Mouse (Mus musculus) right cerebral cortex, adult 2 months (tissue): ENCODE results near the gene Mest.

Experiments used
- DNase-seq, 2 experiments: peaks; one replicate each; pipeline ENCODE4 v3.0.0; 2021 to 2022; ENCODE audit warnings: low spot score in 2 of 2

Mest gene

GRCm38 (mm10) chr6:30703977-30704602, 19.3 kb upstream of the Mest start:
- no peak for DNase-seq

DNA sequence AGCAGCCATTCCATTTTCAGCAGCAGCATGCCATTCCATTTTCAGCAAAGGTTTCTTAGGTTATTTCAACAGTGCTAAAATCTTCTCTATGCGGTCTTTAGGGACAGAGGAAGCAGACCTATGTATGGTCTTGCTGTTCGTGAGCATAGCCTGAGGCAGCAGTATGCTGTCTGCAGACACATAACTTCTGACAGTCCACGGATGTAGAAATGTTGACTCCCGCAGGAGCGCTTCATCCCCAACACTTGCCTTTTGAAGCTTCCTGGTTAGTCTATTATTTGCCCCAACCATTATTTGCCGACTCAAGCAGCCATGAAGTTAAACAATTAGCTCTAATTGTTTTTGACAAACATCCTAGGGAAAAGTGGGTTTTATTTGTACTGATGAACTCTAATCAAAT, 14.2 kb upstream of the Mest start:
- DNase-seq: no peak

- no peak for DNase-seq
These were observed 12.7 kb upstream of the Mest start for GRCm38 (mm10) chr6:30710371-30711364.

DNA sequence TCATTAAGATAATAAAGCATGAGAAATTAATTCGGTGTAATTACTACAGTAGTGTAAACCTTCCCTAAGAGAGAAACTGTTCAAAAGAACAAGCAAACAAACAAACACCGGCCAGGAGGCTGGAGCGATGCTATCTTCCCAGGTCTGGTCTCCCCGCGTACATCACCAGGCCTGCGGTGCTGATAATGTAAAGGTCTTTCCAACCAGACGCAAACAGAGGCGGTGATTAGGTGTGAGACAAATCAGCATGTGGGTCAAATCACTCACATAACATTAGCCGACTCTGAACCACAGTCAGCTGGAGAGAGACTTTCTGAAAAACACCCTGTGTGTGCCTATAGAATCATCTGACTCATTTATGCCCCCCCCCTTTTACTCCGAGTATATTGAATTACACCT, 12.0 kb upstream of the Mest start:
- DNase-seq: no peak

GRCm38 (mm10) chr6:30712484-30712883, 10.9 kb upstream of the Mest start:
- DNase-seq: no peak

GRCm38 (mm10) chr6:30713455-30713854, 9.9 kb upstream of the Mest start:
- DNase-seq: no peak

GRCm38 (mm10) chr6:30713896-30714295, 9.5 kb upstream of the Mest start:
- no peak for DNase-seq

DNA sequence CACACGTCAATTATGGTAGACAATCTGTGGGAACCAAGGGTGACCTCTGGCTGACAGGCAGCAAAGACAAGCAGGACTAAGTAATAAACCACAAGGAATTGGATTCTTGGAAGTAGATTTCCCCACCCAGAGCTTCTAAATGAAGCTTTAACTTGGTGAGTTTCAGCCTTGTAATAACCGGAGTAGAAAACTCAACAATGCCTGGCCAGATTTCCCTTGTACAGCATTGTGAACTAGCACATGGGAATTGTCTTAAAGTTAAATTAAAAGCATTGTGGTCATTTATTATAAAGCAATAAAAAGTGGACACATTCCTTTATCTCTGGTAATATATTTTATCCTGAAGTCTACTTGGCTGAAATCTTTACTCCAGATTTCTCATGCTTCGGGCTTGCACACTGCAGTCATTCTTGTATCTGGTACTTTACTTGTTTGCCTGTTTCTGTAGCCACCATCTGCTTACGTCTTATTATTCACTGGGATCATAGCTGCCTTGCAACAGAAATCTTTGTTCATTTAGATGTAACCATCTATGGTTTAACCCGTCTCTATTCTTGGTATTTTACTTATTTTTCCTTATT, 8.4 kb upstream of the Mest start:
- no peak for DNase-seq

DNA sequence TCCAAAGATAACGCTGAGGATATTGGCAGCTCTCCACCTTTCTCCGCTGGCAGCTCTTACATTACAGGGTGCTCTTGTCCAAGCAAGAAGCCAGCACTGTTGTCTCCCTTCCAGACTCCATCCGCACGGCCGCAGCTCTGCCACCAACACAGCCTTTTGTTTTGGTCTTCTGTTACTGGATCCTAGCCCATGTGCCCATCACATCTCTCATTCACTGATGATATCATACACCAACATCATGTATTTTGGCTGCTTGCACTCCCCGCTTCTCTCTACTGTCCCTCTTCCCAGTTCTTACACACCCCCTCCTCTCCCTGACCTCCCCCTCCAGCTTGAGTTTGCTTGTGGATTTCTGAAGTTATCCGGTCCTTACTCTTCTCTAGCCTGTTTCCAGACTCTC, 6.6 kb upstream of the Mest start:
- DNase-seq: no peak

DNA sequence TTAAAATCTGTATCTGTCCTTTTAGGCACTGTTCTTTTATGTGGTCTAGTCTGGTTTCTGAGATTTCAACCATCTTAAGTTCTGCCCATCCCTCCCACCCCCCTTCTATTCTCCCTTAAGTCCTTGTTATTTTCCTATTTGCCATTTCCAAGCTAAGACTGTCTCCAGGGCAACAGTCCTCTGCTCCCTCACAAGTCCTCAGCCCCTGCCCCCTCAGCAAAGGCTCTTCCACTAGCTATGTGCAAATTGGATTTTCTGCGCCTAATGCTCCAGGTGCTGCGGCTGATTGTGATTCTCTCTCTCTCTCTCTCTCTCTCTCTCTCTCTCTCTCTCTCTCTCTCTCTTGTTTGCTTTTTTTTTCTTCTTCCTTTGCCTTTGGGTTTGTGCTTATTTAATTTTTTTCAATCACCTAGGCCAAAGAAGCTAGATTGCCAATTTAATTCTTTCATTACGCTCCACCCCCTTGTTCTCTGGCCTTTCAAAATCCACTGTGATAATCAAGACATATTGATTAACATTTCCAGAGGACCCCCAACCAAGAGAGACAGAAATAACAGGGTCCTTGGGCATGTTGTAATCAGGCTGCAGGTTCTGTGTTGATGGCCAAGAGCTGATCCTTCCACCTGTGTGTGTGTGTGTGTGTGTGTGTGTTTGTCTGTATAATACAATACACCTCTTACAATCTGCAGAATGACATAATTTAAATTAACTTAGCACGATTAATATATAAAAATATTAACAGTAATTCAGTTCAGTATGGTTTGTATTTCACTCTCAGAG, 772 bp upstream of the Mest start:
- DNase-seq: no peak

- DNase-seq: no peak
These were observed 7.1 kb downstream of the Mest start for GRCm38 (mm10) chr6:30730301-30730971.

- no peak for DNase-seq
These were observed 9.3 kb downstream of the Mest start for GRCm38 (mm10) chr6:30732571-30733130.

GRCm38 (mm10) chr6:30734465-30734864, 11.1 kb downstream of the Mest start:
- no peak for DNase-seq

- no peak for DNase-seq
These were observed 11.8 kb downstream of the Mest start for GRCm38 (mm10) chr6:30734988-30735727.

- DNase-seq: no peak
These were observed 12.5 kb downstream of the Mest start for GRCm38 (mm10) chr6:30735728-30736371.

DNA sequence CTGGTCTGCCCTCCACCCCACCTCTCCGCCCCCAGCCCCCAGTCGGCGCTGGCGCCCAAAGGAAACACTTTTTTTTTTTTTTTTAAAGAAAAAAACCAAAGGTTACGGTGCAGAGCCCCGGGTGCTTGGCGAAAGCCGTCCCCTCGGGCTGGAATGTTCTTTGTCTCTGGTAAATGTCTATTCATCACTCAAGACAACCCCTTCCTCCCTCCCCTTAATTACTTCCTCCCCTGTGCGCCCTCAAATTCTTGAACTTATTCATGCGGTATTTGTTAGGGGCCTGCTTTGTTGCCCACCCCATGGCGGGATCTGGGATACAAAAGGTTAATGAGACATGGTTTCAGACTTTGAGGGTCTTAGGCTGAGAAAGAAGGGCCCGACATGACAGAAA, 13.0 kb downstream of the Mest start:
- no peak for DNase-seq

GRCm38 (mm10) chr6:30736864-30737547, 13.7 kb downstream of the Mest start:
- DNase-seq: peak; percentile 71 to 72

- DNase-seq: peak; percentile 72 to 75
These were observed 14.5 kb downstream of the Mest start for GRCm38 (mm10) chr6:30737548-30738463.
